Mouse (Mus musculus) heart, postnatal 4 days (tissue): ENCODE measurements around the gene 1700008O03Rik. TPM values are rescaled to one million over a fixed set of nuclear protein-coding genes. Genes with fewer than 3 reads are reported as not detected.

ENCODE experiments used
- DNase-seq: peaks from one replicate; pipeline ENCODE4 v3.0.0; 2021
- total RNA-seq, 2 experiments: library from RNA; stranded (reverse); gene quantifications; 2 replicates each; pipeline ENCODE4 v1.2.3; 2021

The 1700008O03Rik gene
- total RNA-seq, 2 experiments from 2014 or later, result not detected

- DNase-seq, result no peak
These were observed 42.1 kb downstream of the 1700008O03Rik start for GRCm38 (mm10) chr7:44343459-44344015.

- DNase-seq, result no peak
These were observed 43.9 kb downstream of the 1700008O03Rik start for GRCm38 (mm10) chr7:44341714-44342113.

GRCm38 (mm10) chr7:44341119-44341518 lies 44.5 kb downstream of the 1700008O03Rik start:
- DNase-seq, result no peak

GRCm38 (mm10) chr7:44340226-44340625 lies 45.4 kb downstream of the 1700008O03Rik start:
- no peak for DNase-seq

- no peak for DNase-seq
These were observed 48.3 kb downstream of the 1700008O03Rik start for GRCm38 (mm10) chr7:44337121-44337849.

GRCm38 (mm10) chr7:44336046-44337021 lies 49.3 kb downstream of the 1700008O03Rik start:
- DNase-seq, result no peak

- peak; percentile 65 for DNase-seq
These were observed 50.4 kb downstream of the 1700008O03Rik start for GRCm38 (mm10) chr7:44335031-44335878.

GRCm38 (mm10) chr7:44334139-44334538 lies 51.5 kb downstream of the 1700008O03Rik start:
- no peak for DNase-seq

GRCm38 (mm10) chr7:44332336-44332735 lies 53.3 kb downstream of the 1700008O03Rik start:
- DNase-seq, result no peak

- DNase-seq, result no peak
These were observed 59.0 kb downstream of the 1700008O03Rik start for GRCm38 (mm10) chr7:44326614-44327013.

GRCm38 (mm10) chr7:44322290-44322689 lies 63.3 kb downstream of the 1700008O03Rik start:
- no peak for DNase-seq

GRCm38 (mm10) chr7:44320886-44321285 lies 64.7 kb downstream of the 1700008O03Rik start:
- DNase-seq, result no peak

GRCm38 (mm10) chr7:44317913-44318312 lies 67.7 kb downstream of the 1700008O03Rik start:
- peak; percentile 38 for DNase-seq

GRCm38 (mm10) chr7:44312484-44312883 lies 73.1 kb downstream of the 1700008O03Rik start:
- no peak for DNase-seq

GRCm38 (mm10) chr7:44311713-44312304 lies 73.8 kb downstream of the 1700008O03Rik start:
- no peak for DNase-seq

GRCm38 (mm10) chr7:44310878-44311712 lies 74.5 kb downstream of the 1700008O03Rik start:
- DNase-seq, result peak; percentile 52

GRCm38 (mm10) chr7:44310285-44310877 lies 75.2 kb downstream of the 1700008O03Rik start:
- no peak for DNase-seq
